ENCODE assay signal across 26 mouse cellular contexts in the genomic region with DNA sequence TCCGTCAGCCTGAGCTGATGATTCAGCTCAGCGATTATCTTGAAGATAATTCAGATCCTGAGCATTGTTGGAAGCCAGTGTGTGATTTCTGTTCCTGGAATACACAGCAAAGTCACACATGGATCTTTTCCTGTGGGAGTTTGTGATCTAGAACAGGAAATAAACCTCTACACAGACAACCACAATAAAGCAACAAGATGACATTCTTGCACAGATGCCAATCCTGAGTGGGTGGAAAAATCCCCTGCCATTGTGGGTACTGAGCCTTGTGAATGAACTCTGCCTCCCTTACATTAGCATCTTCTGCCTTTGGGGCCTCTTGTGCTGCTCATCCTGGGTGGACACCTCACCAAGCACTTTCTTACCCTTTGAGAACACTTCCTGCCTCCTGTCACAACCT. TPM values are rescaled to one million over a fixed set of nuclear protein-coding genes. Genes with fewer than 3 reads are reported as not detected.
"Had no signal": no experiment of that assay in that cellular context is flagged by ENCODE, and none has a peak within 500 bp of the region (broad histone marks: within the 10 kb centered on the region; RNA-seq: fewer than 3 reads in every experiment).

No protein-coding gene starts in this region.

- H3K4me2 ChIP-seq: embryonic facial prominence, embryonic 12.5 days; embryonic facial prominence, embryonic 13.5 days; embryonic facial prominence, embryonic 15.5 days; forebrain, embryonic 12.5 days; forebrain, embryonic 13.5 days; forebrain, embryonic 15.5 days had no signal

- H3K36me3 ChIP-seq: embryonic facial prominence, embryonic 10.5 days; embryonic facial prominence, embryonic 12.5 days; embryonic facial prominence, embryonic 13.5 days; embryonic facial prominence, embryonic 15.5 days; forebrain, embryonic 10.5 days; forebrain, embryonic 12.5 days; forebrain, embryonic 15.5 days had no signal

- DNase-seq: cerebellum, adult 9-10 months; cerebellum, adult 9-11 months; cerebellum, postnatal 10 days; cerebellum, postnatal 14 days; cerebellum, postnatal 25 days; cerebellum, postnatal 36 days; embryo, embryonic 11 days; forebrain, postnatal 0 days; gastrocnemius, adult 2 months; gastrocnemius, postnatal 10 days; gastrocnemius, postnatal 14 days; gastrocnemius, postnatal 25 days; gastrocnemius, postnatal 36 days; heart, adult 11 months; heart, adult 18-20 months; heart, adult 2 months had no signal

- H3K27me3 ChIP-seq: embryonic facial prominence, embryonic 12.5 days; embryonic facial prominence, embryonic 13.5 days; embryonic facial prominence, embryonic 15.5 days; forebrain, embryonic 12.5 days; forebrain, embryonic 13.5 days; forebrain, embryonic 15.5 days had no signal

- H3K4me3 ChIP-seq: embryonic facial prominence, embryonic 10.5 days; embryonic facial prominence, embryonic 12.5 days; embryonic facial prominence, embryonic 13.5 days; embryonic facial prominence, embryonic 15.5 days; erythroblast, embryonic 14.5 days; forebrain, embryonic 10.5 days; forebrain, embryonic 12.5 days; forebrain, embryonic 13.5 days; forebrain, embryonic 15.5 days; gastrocnemius, adult 2 months; heart, adult 2 months had no signal

RNA-seq across cellular contexts. Expression of gene Gadl1, which starts 22.5 kb away (rescaled TPM):
- total RNA-seq: heart, adult 18-20 months; heart, adult 2 months had no signal
- polyA plus RNA-seq: erythroblast, embryonic 14.5 days; gonadal fat pad, adult 2 months had no signal
